Mouse (Mus musculus) cerebellum, adult 2 months (tissue): ENCODE measurements around the gene Elmo2. TPM values are rescaled to one million over a fixed set of nuclear protein-coding genes. Genes with fewer than 3 reads are reported as not detected.
A peak's percentile ranks its signal among the peaks of the same experiment; 100 is the strongest.

Experiments used
- DNase-seq, 2 experiments: peaks; one replicate each; pipeline ENCODE4 v3.0.0; 2021
- H3K27ac ChIP-seq: fragments of 200-500 bp; 2 replicates; pipeline ENCODE4 v1.5.1; 2012; ENCODE audit warnings: low read length, control low read depth, inconsistent platforms; ENCODE audit not compliant: insufficient read depth
- H3K27me3 ChIP-seq: fragments of 200-500 bp; 2 replicates; pipeline ENCODE4 v1.6.1; 2012; ENCODE audit warnings: inconsistent platforms, mild to moderate bottlenecking, low read length, moderate library complexity; ENCODE audit not compliant: control insufficient read depth, insufficient read depth
- H3K4me1 ChIP-seq: fragments of 200-500 bp; 2 replicates; pipeline ENCODE4 v1.6.1; 2011; ENCODE audit warnings: low read length; ENCODE audit not compliant: control insufficient read depth, insufficient read depth
- H3K4me3 ChIP-seq: fragments of 200-500 bp; replicated peaks from 2 replicates; pipeline ENCODE3; 2011; ENCODE audit warnings: mild to moderate bottlenecking, low read depth, low read length, control low read depth; ENCODE audit not compliant: insufficient read depth
- CTCF ChIP-seq: fragments of 200-500 bp; IDR thresholded peaks from 2 replicates; pipeline ENCODE4 v1.5.1; 2011; ENCODE audit warnings: low read depth, mild to moderate bottlenecking, control low read depth, low read length, moderate library complexity, borderline replicate concordance; ENCODE audit not compliant: insufficient read depth
- POLR2A ChIP-seq: fragments of 200-500 bp; IDR thresholded peaks from 2 replicates; pipeline ENCODE4 v1.6.1; 2011; ENCODE audit warnings: low read length, control low read depth, borderline replicate concordance; ENCODE audit not compliant: insufficient read depth
- WGBS: fragments of 180-500 bp; shearing (Covaris S2); methylation state at CpG from one replicate; pipeline ENCODE4 v1.1.7; 2018; 5-methylcytosine and 5-hydroxymethylcytosine counted together
- polyA plus RNA-seq: library from polyadenylated mRNA; depleted of rRNA; stranded (reverse); fragments of >200 nt; gene quantifications from 2 replicates; pipeline ENCODE4 v1.2.3, GENCODE M21; 2012

The Elmo2 gene
- polyA plus RNA-seq, 1 experiment, result 187 TPM

GRCm38 (mm10) chr2:165364334-165365091 is 38.2 kb upstream of the Elmo2 start:
- Histone ChIP-seq H3K27me3 (peaks cover 1% of the 10 kb centered on the region; the same call in 1 of the 2 replicates), H3K4me3 (no peak overlapping the region), H3K27ac (no peak overlapping the region), H3K4me1 (peaks cover 8% of the 10 kb centered on the region)
- WGBS, result 12% methylated on average over 21 of the region's 21 CpGs
- peak; percentile 74 for TF ChIP-seq CTCF
- no peak for TF ChIP-seq POLR2A
- peak; percentile 58 to 63 for DNase-seq

- Histone ChIP-seq H3K27ac (no peak overlapping the region), H3K27me3 (no peaks in the 10 kb centered on the region), H3K4me1 (peaks cover 5% of the 10 kb centered on the region), H3K4me3 (no peak overlapping the region)
- no peak for TF ChIP-seq POLR2A
- no peak for TF ChIP-seq CTCF
- 97% methylated on average over 6 of the region's 6 CpGs for WGBS
- no peak for DNase-seq
These were observed 37.0 kb upstream of the Elmo2 start for GRCm38 (mm10) chr2:165363282-165363681.

- H3K27ac ChIP-seq, result no peak overlapping the region
- DNase-seq, result peak; percentile 37 to 38
- 3% methylated on average over 1 of the region's 1 CpGs for WGBS
- no peaks in the 10 kb centered on the region for H3K27me3 ChIP-seq
- TF ChIP-seq POLR2A (no peak), CTCF (peak; percentile 72)
- no peak overlapping the region for H3K4me3 ChIP-seq
- no peaks in the 10 kb centered on the region for H3K4me1 ChIP-seq
These were observed 34.6 kb upstream of the Elmo2 start for GRCm38 (mm10) chr2:165360861-165361260.

GRCm38 (mm10) chr2:165351828-165352513 is 25.7 kb upstream of the Elmo2 start:
- H3K27ac ChIP-seq, result no peak overlapping the region

GRCm38 (mm10) chr2:165349466-165349865 is 23.2 kb upstream of the Elmo2 start:
- TF ChIP-seq CTCF (peak; percentile 64), POLR2A (no peak)
- Histone ChIP-seq H3K27ac (no peak overlapping the region), H3K27me3 (no peaks in the 10 kb centered on the region), H3K4me1 (no peaks in the 10 kb centered on the region), H3K4me3 (no peak overlapping the region)
- WGBS, result 30% methylated on average over 8 of the region's 8 CpGs
- peak; percentile 50 to 55 for DNase-seq

More at GRCm38 (mm10) chr2:165351828-165352513, 25.7 kb upstream of the Elmo2 start:
- no peak overlapping the region for H3K4me3 ChIP-seq
- H3K27me3 ChIP-seq, result no peaks in the 10 kb centered on the region
- TF ChIP-seq CTCF, result no peak
- TF ChIP-seq POLR2A, result no peak
- no peaks in the 10 kb centered on the region for H3K4me1 ChIP-seq
- no peak for DNase-seq
- WGBS, result 90% methylated on average over 20 of the region's 20 CpGs

- Histone ChIP-seq H3K4me1 (no peaks in the 10 kb centered on the region), H3K27me3 (no peaks in the 10 kb centered on the region), H3K4me3 (no peak overlapping the region), H3K27ac (no peak overlapping the region)
- DNase-seq, result no peak
- WGBS, result 92% methylated on average over 5 of the region's 5 CpGs
- TF ChIP-seq POLR2A (no peak), CTCF (no peak)
These were observed 19.9 kb upstream of the Elmo2 start for GRCm38 (mm10) chr2:165346180-165346579.

- WGBS, result 50% methylated on average over 3 of the region's 3 CpGs
- Histone ChIP-seq H3K27me3 (no peaks in the 10 kb centered on the region), H3K27ac (no peak overlapping the region), H3K4me3 (no peak overlapping the region), H3K4me1 (no peaks in the 10 kb centered on the region)
- TF ChIP-seq CTCF (peak; percentile 79), POLR2A (no peak)
- peak; percentile 60 to 71 for DNase-seq
These were observed 10.9 kb upstream of the Elmo2 start for GRCm38 (mm10) chr2:165337191-165337590.

GRCm38 (mm10) chr2:165332610-165333210 is 6.4 kb upstream of the Elmo2 start:
- no peak for TF ChIP-seq POLR2A
- TF ChIP-seq CTCF, result no peak
- DNase-seq, result no peak
- Histone ChIP-seq H3K4me1 (peaks cover under 1% of the 10 kb centered on the region; the same call in 1 of the 2 replicates), H3K27ac (no peak overlapping the region), H3K27me3 (no peaks in the 10 kb centered on the region), H3K4me3 (no peak overlapping the region)
- 50% methylated on average over 14 of the region's 14 CpGs for WGBS
